Mouse (Mus musculus): Measurements from ENCODE around the gene Cfap73.

The Cfap73 gene

DNA sequence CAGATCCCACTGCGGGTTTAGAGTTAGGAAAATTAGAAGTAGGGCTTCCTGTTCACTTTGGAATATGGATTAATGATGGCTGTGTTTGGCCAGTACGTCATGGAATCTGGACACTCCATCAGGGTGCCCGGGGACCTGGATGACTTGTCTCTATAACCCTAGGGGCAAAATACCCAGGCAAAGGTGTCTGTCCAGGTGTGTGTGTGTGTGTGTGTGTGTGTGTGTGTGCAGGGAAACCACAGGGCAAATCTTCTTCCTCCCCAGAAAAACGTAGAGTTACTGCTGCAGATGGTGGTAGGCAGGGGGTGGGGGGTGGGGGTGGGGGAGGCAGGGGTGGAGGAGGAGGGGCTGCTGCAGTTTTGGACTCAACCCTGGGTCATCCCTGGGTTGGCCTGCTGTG lies 13.3 kb upstream of the Cfap73 start:
- no peak for DNase-seq

DNA sequence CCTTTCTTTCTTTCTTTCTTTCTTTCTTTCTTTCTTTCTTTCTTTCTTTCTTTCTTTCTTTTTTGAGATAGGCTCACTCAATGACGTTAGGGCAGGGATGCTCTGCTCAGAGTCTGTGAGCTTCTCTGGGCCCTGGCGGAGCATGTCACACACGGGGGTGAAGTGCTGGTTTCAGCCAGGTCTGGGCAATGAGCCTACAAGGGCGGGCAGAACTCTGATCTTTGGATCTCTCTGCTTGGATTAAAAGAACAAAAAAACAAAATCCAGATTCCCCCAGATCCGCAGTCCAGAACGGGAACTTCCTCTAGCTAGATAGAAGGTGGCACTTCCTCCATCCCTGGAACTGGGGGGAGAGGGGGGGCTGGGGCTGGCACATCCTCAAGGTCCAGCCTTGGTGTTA lies 11.8 kb upstream of the Cfap73 start:
- no peak for DNase-seq

DNA sequence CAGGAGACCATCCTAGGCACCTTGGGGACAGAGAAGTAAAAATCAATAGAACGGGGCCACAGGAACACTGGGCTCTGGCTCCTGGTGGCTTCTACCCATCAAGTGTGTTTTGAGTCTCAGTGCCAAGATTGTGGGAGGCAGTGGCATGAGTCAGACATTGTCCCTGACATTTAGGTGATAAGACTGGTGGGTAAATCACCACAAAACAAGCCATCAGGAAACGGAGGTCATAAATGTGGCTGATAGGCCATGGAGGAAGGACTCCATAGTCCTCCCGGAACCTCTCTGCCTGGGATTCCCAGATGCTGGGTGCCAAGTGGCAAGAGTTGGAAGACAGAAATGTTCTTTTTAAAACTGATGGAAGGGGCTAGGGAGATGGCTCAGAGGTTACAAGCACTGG lies 10.2 kb upstream of the Cfap73 start:
- DNase-seq: no peak

DNA sequence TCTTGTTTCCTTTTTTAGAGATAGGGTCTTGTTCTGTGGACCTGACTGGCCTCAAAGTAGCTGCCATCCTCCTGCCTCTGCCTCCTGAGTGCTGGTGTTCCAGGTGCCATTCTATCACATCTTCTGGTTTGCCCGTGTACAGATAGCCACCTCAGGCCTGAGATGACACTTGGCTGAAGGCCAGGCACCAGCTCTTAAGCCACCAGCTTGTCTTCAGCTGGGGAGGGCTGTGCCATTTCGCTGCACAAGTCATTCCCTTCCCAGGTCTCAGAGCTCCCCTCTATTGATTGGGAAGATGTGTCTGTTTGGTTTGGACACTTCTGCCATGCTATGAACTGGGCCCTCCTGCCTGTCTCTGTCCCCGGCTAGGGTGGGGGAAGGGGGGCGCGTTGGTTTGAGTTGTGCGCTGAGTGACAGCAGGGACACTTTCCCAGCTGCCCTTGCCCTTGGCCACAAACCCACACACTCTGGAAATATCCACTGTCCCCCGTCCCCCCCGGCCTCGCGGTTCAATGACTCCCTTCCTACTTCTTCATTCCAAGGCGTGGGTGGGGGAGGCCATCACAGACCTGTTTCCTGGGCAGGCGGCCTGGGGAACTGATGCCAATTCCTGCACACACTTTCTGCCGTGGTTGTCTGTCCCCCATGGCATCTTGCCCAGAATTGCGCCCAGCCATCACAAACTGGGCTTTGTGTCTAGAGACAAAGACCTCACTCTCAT lies 9.5 kb upstream of the Cfap73 start:
- DNase-seq: peak; percentile 77

DNA sequence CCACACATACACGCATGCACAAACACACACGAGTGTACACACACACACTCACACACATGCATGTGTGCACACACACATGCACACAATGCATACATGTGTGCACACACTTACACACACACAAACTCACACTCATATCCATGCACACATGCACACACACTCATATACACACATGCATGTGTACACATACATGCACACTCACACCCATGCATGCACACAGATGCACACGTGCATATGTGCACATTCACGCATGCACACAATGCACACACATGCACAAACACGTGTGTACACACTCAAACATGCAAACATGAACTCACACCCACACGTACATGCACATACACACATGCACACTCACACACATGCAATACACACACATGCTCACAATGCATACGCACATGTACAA lies 6.1 kb upstream of the Cfap73 start:
- DNase-seq: no peak

DNA sequence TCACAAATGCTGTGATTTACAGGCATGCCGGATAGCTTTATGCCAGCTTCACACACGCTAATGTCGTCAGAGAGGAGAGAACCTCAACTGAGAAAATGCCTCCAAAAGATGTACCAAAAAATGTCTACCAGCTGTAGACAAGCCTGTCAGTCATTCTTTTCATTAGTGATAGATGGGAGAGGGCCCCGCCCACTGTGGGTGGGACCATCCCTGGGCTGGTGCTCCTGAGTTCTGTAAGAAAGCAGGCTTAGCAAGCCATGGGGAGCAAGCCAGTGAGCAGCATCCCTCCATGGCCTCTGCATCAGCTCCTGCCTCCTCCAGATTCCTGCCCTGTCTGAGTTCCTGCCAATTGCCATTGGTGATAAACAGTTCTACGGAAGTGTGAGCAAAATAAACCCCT lies 1.6 kb upstream of the Cfap73 start:
- DNase-seq: no peak

DNA sequence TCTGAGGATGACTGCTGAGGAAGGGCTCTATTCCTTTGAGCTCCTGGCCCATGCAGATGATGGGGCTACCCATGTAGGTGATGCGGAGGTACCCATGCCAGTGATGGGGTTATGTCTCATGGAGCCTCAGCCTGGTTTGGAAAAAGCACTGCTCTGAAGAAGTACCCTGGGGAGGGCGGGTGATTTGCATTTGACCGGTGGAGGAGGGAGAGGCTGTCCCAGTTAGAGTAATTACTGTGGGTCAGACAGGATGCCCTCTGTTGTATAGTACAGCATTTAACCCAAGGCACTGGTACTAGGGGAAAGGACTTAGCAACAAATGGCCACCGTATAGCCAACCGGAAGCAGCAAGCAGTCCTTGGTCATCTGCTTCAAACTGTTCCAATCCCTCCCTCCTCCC lies 825 bp upstream of the Cfap73 start:
- no peak for DNase-seq

DNA sequence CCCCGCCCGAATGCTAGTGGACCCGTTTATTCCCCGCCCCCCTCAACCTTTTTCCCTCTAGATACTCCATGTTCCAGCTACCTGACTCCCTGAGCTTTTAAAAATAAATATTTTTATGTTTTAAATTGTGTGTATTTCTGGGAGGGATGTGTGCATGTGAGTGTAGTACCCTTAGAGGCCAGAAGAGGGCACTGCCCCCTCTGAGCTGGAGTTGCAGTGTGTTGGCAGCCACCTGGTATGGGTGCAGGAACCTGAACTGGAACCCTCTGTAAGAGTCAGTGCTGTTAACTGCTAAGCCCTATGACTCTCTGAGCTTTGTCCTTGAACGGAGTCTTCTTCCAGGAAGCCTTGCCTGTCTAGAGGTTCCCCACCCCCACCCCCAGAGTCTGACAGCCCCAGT lies 2.1 kb downstream of the Cfap73 start:
- DNase-seq: no peak

DNA sequence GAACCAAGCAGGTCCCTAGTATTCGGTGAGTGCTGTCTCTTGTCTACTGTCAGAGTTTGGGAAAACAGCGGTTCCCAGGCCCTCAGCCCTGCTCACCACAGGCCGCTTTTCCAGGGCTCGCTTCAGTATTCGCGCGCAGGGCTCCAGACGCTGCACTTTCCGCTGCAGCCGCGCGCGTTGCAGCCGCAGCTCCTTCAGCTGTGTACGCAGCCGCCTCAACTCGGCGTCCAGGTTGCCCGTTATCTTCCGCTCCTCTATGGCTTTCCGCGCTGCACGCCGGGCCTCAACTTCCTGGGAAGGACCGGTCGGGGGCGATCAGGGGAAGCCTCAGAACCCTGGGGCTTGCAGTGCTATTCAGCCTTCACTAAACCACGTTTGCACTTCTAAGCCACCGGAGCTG lies 2.9 kb downstream of the Cfap73 start:
- DNase-seq: no peak

DNA sequence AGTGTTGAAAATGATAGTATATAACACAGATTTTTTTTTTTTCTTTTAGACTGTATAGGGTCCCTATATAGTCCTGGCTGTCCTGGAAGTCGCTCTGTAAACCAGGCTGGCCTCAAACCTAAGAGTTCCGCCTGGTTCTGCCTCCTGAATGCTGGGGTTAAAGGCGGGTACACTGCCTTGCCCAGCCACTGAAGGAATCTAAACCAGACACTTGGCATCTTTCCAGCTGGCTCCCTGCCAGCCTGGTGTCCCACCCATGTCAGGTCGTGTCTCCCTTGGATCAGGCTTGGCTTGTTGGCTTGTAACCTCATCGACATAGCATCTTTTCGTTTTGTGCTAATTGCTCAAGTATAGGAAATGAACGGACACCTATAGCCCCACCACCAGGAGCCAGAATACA lies 5.4 kb downstream of the Cfap73 start:
- no peak for DNase-seq

DNA sequence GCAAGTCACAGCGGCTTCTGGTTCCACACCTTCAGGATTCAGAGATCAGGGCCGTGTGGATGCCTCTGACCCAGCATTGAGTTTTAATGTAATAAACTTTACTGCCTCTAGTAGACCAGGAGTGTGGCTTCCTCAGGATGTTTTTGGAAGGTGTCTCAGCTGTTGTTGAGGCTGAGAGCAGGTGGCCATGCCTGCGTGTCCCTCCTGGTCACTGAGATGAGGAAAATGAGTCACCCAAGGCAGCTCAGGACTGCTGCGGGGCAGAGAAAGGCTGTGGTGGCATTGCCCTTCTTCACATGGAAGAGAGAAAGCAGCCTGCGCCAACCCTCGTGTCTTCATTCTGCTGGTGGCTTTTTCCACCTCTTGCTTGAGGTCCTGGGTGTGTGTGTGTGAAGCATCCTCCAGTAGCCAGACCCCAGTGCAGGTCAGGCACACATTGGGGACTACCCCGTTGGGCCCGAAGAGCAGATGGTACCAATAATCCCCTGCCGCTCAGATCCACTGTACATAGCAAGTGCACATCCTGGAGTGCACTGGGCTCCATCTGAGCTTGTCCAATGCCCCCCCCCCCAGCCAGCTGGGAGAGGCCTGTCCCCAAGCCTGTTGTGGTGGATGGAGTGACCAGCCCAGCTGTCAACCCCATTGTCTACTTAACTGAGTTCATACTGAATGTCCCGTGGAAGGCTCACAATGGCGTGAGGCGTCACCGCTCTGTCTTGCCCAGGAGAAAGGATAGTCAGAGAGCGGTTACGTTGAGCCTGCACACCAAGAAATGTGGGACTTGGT lies 6.3 kb downstream of the Cfap73 start:
- no peak for DNase-seq

DNA sequence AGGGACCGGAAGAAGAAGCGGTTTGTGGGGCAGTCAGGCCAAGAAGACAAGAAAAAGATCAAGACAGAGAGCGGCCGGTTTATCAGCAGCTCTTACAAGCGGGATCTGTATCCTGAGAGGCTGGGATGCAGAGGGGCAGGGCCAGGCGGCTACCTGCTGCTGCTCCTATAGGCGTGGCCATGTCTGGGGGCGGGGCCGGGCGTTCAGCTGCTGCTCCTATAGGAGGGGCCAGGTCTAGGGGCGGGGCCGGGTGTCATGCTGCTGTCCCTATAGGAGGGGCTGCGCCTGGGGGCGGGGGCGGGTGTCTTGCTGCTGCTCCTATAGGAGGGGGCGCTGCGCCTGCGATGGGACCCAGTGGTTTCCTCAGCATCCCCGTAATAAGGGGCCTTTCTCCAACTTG lies 7.6 kb downstream of the Cfap73 start:
- DNase-seq: no peak

DNA sequence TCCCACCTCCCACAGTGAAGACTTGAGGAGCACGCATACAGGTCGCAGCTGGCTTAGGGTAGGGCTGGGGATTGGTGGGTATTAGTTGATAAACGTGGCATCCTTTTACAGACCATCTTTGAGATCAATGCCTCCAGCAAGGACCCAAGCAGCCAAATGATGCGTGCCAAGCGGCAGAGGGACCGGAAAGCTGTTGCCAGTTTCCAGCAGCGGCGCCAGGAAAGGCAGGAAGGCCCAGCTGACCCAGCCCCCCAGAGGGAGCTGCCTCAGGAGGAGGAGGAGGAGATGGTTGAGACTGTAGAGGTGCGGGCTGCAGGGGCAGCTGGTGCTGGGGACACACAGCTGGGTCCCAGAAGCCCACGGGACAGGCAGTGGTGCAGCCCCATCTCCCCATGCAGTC lies 9.6 kb downstream of the Cfap73 start:
- DNase-seq: no peak

DNA sequence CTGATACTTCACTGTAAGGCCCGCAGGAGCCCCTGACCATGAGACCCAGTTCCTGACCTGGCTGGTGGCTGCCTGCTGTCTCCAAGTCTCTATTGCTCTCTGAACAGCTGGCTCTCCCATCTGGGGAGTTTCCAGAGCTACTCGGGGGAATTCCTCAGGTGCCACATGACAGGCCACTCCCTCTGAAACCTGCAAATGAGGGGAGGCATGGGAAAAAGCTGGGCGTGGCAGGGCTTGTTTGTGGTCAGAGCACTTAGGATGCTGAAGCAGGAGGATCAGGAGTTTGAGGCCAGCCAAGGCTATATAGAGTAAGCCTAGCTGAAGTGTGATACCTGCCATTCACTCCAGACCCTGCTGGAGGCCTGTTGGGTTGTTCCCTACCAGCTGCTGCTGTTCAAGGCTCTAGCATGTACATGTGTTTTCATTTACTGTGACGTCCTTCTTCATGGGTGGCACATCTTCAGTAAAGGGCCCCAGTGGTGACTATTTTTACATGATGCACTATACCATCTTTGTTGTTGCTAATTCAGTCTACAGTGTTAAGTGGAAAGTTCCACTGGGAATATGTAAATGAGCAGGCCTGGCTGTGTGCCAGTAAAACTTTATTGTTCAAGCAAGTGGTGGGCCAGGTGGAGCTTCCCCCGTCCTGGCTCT lies 11.7 kb downstream of the Cfap73 start:
- no peak for DNase-seq

DNA sequence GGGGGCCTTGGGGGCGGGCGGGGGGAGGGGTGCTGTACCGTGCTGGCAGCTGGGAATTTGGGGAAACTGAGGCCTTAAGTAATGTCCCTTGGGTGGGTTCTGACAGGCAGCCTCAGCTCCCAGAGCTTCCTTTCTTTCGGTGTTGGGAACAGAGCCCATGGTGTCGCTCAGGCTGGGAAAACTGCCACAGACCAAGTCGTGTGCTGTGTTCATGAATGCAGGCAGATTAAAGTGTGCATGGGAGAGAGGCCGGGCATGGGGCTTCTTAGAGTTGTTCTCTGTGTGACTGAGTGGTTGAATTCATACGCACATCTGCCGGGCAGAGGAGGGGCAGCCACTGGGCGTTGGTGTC lies 12.2 kb downstream of the Cfap73 start:
- no peak for DNase-seq

DNA sequence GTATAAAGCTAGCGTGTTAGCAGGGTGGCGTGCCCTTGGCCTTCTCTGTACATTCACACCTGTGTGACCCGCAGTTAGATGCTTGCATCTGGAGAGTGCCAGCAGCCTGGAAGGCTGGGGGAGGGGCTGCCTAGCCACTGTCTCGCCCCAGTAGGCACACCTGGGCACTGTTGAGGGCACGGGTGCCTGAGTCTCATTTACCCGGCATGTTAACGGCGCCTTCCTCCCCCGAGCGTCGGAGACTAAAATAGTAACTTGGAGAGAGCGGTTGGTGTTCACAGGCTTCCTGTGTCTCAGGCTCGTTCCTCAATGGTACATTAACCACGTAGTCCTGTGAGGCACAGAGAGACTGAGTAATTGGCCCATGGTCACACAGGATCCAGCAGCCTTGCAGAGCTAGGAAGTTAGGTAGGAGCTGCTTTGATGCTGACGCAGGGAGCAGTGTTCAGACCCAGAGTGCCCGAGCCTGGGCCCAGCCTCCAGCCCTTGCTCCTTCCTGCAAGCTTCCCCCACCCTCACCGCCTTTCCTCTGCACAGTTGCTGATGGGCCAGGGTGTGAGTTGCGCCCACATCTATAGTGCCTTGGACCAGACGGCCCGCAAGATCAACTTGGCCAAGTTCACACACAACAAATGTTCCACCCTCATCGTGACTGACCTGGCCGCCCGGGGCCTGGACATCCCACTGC lies 12.8 kb downstream of the Cfap73 start:
- no peak for DNase-seq

DNA sequence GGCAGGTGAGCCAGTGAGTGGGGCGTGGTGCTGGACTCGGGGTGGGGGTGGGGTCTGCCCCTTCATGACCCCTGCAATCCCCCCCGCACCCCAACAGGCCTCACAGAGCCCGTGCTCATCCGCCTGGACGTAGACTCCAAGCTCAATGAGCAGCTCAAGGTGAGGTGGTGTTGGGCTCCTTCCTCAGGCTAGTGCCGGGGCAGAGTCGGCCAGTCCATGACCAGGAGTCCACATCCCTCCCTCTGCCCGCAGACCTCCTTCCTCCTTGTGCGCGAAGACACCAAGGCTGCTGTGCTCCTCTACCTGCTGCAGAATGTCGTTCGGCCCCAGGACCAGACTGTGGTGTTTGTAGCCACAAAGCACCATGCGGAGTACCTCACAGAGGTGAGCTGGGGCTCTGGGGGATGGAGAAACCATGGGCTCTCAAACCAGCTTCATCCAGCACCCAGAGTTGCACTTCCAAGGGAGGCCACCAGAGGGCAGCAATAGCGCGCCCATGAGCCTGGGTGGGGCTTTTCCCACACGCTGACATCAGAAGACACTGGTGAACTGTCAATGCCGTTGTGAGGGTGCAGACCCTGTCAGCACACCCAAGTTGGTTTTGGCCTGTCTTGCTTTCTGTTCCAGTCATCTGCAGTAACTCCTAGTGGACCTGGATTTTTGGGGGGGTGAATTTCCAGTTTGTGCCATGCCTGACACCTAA lies 13.5 kb downstream of the Cfap73 start:
- DNase-seq: peak; percentile 80

DNA sequence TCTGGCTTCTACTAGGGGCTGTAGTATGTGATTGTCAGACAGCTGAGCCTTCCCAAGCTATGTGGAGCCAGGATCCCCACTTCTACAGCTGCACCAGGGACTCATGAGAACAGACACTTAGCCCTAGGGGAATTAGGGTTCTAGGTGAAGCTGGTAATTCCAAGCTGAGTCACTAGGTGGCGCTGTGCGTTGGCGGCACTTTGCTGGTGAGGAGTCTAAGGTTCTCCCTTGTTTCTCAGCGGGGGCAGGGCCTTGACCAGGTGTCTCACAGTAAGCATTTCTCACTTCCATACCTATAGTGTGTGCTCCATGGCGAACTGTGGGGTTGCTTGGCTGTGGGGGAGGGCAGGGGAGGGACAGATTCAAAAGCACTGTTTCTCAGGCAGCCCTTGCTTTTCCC lies 14.8 kb downstream of the Cfap73 start:
- DNase-seq: no peak

DNA sequence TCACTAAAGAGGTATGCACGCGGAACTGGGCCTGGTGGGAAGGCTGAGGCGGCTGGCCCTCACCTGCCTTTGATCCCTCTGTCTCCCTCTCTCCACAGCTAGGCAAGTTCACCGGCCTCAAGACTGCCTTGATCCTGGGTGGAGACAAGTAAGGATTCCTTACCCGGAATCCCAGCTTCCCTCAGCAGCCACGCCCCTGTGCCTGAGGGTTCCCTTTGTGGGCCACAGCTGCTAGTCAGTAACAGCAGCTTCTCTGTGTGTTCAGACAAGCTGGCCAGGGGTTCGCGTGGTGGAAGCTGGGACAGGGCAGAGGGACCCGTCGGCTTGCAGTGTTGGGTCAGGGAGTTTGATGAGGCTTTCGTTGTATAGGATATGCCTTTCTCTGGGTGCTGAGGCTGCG lies 15.3 kb downstream of the Cfap73 start:
- DNase-seq: no peak

DNA sequence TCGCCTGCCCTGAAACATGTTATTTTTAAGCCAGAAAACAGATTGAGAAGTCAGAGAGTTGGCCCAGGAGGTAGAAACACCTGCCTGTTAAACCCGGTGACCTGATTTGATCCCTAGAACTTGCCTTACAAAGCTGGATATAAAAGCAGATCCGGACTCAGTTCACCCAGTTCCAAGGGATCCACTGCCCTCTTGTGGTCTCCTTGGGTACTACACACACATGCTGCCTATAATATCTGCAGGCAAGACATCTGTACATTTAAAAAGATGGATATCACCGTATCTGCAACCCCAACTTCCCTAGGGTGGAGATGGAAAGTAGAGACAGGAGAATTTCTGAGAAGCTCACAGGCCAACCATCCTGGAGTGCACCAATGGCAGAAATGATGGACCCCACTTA lies 18.1 kb downstream of the Cfap73 start:
- no peak for DNase-seq

DNA sequence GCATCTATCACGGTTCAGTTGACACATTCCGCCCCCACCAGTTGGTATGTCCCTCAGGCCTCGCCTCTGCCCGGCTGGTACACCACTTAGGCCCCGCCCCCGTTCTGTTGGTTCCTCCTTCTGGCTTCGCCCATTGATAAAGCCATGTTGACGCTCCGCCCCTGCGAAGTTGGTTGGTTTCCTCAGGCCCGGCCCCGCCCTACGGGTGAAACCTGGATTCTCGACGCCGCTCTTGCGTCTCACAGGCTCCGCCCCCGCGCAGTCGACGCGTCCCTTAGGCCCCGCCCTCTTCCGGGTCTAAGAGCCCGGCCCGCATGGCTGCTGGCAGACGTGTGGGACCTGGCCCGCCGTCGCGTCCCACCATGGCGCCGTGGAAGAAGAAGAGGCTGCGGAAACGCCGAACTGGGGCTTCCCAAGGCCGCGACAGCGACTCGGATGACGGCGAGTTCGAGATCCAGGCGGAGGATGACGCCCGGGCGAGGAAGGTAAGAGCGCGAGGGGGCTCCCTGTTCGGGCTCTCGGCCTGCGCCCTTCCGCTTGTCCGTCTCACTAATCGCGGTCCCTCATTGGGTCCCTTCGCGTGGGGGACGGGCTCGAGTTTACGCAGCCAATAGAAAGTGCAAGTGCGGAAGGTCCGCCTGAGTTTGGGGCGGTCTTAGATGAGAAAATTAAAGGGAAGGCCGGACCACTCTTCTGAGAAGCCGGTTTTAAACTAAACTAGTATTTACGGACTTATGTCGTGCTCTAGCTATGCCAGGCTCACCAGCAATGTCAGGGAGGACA lies 21.0 kb downstream of the Cfap73 start:
- DNase-seq: peak; percentile 100

DNA sequence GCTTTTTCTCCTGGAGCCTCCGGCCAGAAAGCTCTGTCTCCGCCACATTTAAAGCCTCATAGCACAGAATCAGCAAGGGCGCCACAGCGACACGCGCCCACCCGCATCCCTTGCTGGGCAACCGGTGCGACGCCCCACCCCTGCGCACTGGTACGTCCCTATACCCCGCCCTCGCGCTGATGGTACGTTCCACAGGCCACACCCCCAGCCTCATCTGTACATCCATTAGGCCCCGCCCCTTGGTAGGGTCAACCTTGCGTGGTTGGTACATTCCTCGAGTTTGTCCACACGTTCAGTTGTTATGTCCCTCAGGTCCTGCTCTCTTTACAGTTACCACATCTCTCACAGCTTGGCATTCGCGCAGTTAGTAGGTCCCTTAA lies 21.6 kb downstream of the Cfap73 start, which contains the start of the genes Rita1 and Ddx54:
Gene Rita1, minus strand, starts transcription at position 148 of the 380 bp plus-strand sequence.
Gene Ddx54, plus strand, starts transcription at position 298 of the 380 bp plus-strand sequence.
- peak; percentile 99 for DNase-seq

Data from layer of hippocampus, adult 9-11 months (tissue).